Mouse (Mus musculus): ENCODE measurements at regions not wholly inside any gene's neighbourhood (a gene's known extent, or its start where the extent isn't known, plus 50 kb on each side); places are given as distances from the start of the nearest gene placed in this dataset.
A peak's percentile ranks its signal among the peaks of the same experiment; 100 is the strongest.

- DNase-seq = no peak
Measured at GRCm38 (mm10) chr7:40052255-40052654, 534.7 kb downstream of the Zfp619 start.

GRCm38 (mm10) chr7:40058836-40059235 is 541.3 kb downstream of the Zfp619 start:
- DNase-seq = no peak

- DNase-seq = peak; percentile 10
Measured at GRCm38 (mm10) chr7:40064631-40065030, 547.1 kb downstream of the Zfp619 start.

- no peak for DNase-seq
Measured at GRCm38 (mm10) chr7:40065526-40065925, 548.0 kb downstream of the Zfp619 start.

GRCm38 (mm10) chr7:40067378-40067777 is 549.8 kb downstream of the Zfp619 start:
- DNase-seq = no peak

GRCm38 (mm10) chr7:40071313-40071712 is 553.7 kb downstream of the Zfp619 start:
- DNase-seq = no peak

- DNase-seq = no peak
Measured at GRCm38 (mm10) chr7:40072478-40072877, 554.9 kb downstream of the Zfp619 start.

- peak; percentile 36 for DNase-seq
Measured at GRCm38 (mm10) chr7:40086236-40086635, 568.7 kb downstream of the Zfp619 start.

- no peak for DNase-seq
Measured at GRCm38 (mm10) chr7:40097094-40097493, 579.5 kb downstream of the Zfp619 start.

- DNase-seq = peak; percentile 26
Measured at GRCm38 (mm10) chr7:40103057-40103945, 585.7 kb downstream of the Zfp619 start.

GRCm38 (mm10) chr7:40142906-40143305 is 625.3 kb downstream of the Zfp619 start:
- peak; percentile 59 for DNase-seq

GRCm38 (mm10) chr7:40144431-40144830 is 626.9 kb downstream of the Zfp619 start:
- no peak for DNase-seq

GRCm38 (mm10) chr7:40177570-40177969 is 660.0 kb downstream of the Zfp619 start:
- DNase-seq = no peak

- DNase-seq = no peak
Measured at GRCm38 (mm10) chr7:40195366-40195765, 677.8 kb downstream of the Zfp619 start.

GRCm38 (mm10) chr7:40202615-40203014 is 685.0 kb downstream of the Zfp619 start:
- DNase-seq = no peak

GRCm38 (mm10) chr7:40211956-40212355 is 686.2 kb upstream of the Vstm2b start:
- DNase-seq = peak; percentile 19

GRCm38 (mm10) chr7:40212576-40212975 is 685.6 kb upstream of the Vstm2b start:
- DNase-seq = no peak

GRCm38 (mm10) chr7:40213646-40214045 is 684.5 kb upstream of the Vstm2b start:
- no peak for DNase-seq

- no peak for DNase-seq
Measured at GRCm38 (mm10) chr7:40214395-40214794, 683.7 kb upstream of the Vstm2b start.

- peak; percentile 45 for DNase-seq
Measured at GRCm38 (mm10) chr7:40215271-40215670, 682.9 kb upstream of the Vstm2b start.

GRCm38 (mm10) chr7:40220549-40220948 is 677.6 kb upstream of the Vstm2b start:
- DNase-seq = no peak

GRCm38 (mm10) chr7:40245188-40245587 is 652.9 kb upstream of the Vstm2b start:
- DNase-seq = no peak

GRCm38 (mm10) chr7:40248521-40248920 is 649.6 kb upstream of the Vstm2b start:
- no peak for DNase-seq

- peak; percentile 30 for DNase-seq
Measured at GRCm38 (mm10) chr7:40253486-40253885, 644.6 kb upstream of the Vstm2b start.
